Mouse (Mus musculus) ES-E14 (cell line): ENCODE data around the gene Stk24. TPM values are rescaled to one million over a fixed set of nuclear protein-coding genes. Genes with fewer than 3 reads are reported as not detected.

Source experiments
- DNase-seq: peaks from one replicate; pipeline ENCODE4 v3.0.0-alpha.2; 2013; ENCODE audit warnings: low read depth, low spot score
- H3K27ac ChIP-seq: 2 replicates; pipeline ENCODE4 v1.5.1; 2012; ENCODE audit warnings: low read depth, mild to moderate bottlenecking, low read length, moderate library complexity, mixed read lengths; ENCODE audit not compliant: poor library complexity, insufficient read depth, severe bottlenecking
- H3K36me3 ChIP-seq: 2 replicates; pipeline ENCODE4 v1.6.1; 2012; ENCODE audit warnings: mild to moderate bottlenecking, low read length, moderate library complexity, mixed read lengths; ENCODE audit not compliant: control insufficient read depth, poor library complexity, insufficient read depth, severe bottlenecking
- H3K4me1 ChIP-seq, 2 experiments: fragments of 150-350 bp in 1 of 2; sonication (generic) in 1 of 2; 2 replicates each; pipeline ENCODE4 v1.6.1; 2012; ENCODE audit warnings: low read length in 2 of 2, mild to moderate bottlenecking in 1 of 2, mixed read lengths in 1 of 2; ENCODE audit not compliant: control insufficient read depth in 2 of 2, insufficient read depth in 2 of 2, poor library complexity in 1 of 2
- H3K4me3 ChIP-seq, 2 experiments: fragments of 150-350 bp in 1 of 2; sonication (generic) in 1 of 2; 2 replicates each; pipeline ENCODE4 v1.5.1; 2012; ENCODE audit warnings: low read length in 2 of 2, low read depth in 1 of 2, mild to moderate bottlenecking in 1 of 2, mixed read lengths in 1 of 2; ENCODE audit not compliant: insufficient read depth in 1 of 2, poor library complexity in 1 of 2, severe bottlenecking in 1 of 2
- H3K9ac ChIP-seq: 2 replicates; pipeline ENCODE4 v1.6.1; 2012; ENCODE audit warnings: low read depth, mild to moderate bottlenecking, low read length, mixed read lengths; ENCODE audit not compliant: poor library complexity, insufficient read depth, severe bottlenecking
- H3K9me3 ChIP-seq: fragments of 150-350 bp; sonication (generic); 2 replicates; pipeline ENCODE4 v1.6.1; 2012; ENCODE audit warnings: low read depth, mild to moderate bottlenecking, low read length; ENCODE audit not compliant: control insufficient read depth, insufficient read depth
- CHD2 ChIP-seq: IDR thresholded peaks from 2 replicates; pipeline ENCODE4 v1.6.1; 2014; ENCODE audit warnings: mild to moderate bottlenecking, low read depth, low read length, inconsistent platforms
- HCFC1 ChIP-seq: IDR thresholded peaks from 2 replicates; pipeline ENCODE4 v1.6.1; 2012; ENCODE audit warnings: low read length, inconsistent platforms, borderline replicate concordance; ENCODE audit not compliant: insufficient read depth
- MAFK ChIP-seq: IDR thresholded peaks from 2 replicates; pipeline ENCODE4 v1.6.1; 2014; ENCODE audit warnings: mild to moderate bottlenecking, low read depth, low read length, inconsistent platforms; ENCODE audit not compliant: insufficient read depth
- ZC3H11A ChIP-seq: IDR thresholded peaks from 2 replicates; pipeline ENCODE4 v1.6.1; 2012; ENCODE audit warnings: low read depth, mild to moderate bottlenecking, inconsistent platforms, low read length, borderline replicate concordance
- ZNF384 ChIP-seq: IDR thresholded peaks from 2 replicates; pipeline ENCODE4 v1.6.1; 2012; ENCODE audit warnings: low read depth, low read length, inconsistent platforms
- in situ Hi-C, 2 experiments: fragments of 600-800 bp; cut with MboI; formaldehyde crosslinking; loops; one replicate each; pipeline ENCODE4 v1.15.1; 2025; ENCODE audit warnings: low sequenced_read_pairs in 2 of 2, inconsistent platforms in 1 of 2; ENCODE audit not compliant: unreplicated experiment in 2 of 2
- total RNA-seq: library from RNA; depleted of rRNA; stranded (reverse); fragments of 300-350 nt; gene quantifications from 2 replicates; pipeline ENCODE4 v1.2.3, GENCODE M21; 2012

Stk24 gene
- total RNA-seq, 1 experiment = 21.2 TPM

DNA sequence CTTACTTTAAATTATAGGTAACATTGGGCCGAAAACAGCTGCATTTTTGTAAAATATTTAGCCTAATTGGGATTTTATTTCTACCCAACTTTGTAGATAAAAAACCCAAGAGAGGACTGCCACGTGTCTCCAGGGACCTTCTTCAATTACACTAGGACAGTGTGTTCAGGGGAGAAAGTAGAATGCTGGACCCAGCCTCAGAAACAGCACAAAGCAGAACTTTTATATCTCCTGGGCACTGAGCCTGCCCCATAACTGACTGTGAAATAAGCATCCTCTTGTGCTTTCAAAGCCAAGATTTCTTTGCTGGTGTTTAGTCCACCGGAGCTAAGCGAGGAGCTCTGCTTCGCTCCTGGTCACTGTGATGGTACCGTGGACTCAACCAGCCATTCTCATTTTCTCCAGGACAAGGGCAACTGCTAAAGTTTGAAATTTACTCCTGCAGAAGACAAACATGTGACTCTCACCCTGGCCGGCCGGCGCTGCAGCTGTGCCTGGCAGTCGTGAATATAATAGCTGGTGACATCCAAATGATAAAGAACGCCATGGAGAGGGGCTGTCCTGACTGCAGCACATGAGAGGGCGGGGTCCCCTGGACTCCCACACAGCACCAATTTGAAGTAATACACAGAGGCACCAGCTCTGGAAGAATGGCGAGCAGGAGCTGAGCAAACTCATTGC, 63.0 kb downstream of the Stk24 start:
- no peaks in the 10 kb centered on the region for H3K9me3 ChIP-seq
- H3K4me3 ChIP-seq = no peak overlapping the region
- no peak overlapping the region for H3K9ac ChIP-seq
- no peak for DNase-seq
- in situ Hi-C loops = no loop called here
- H3K36me3 ChIP-seq = no peaks in the 10 kb centered on the region
- peak overlapping the region; percentile 8; the same call in 1 of the 2 replicates for H3K27ac ChIP-seq
- peaks cover 0 to 13% of the 10 kb centered on the region in 2 experiments; a peak in 2 of 4 replicates for H3K4me1 ChIP-seq
- TF ChIP-seq HCFC1 = no peak
- TF ChIP-seq ZC3H11A = no peak
- TF ChIP-seq MAFK = no peak
- TF ChIP-seq ZNF384 = no peak
- TF ChIP-seq CHD2 = no peak

DNA sequence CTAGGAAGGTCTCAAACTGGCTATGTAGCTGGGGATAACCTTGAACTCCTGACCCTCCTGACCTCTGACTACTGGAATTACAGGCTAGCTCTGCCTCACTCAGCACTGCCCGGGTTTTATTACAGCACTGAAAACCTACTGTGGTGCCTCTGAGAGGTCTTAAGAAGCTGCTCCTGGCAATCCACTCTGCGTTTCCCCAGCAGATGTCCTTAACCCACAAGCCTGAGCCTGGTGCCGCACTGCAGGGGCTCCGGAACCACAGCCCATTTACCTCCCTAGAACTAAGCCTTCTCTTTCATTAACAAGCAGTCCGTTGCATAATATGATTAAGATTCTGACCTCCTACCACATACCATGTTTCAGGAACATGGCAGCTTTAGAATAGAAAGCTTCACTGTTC, 63.7 kb downstream of the Stk24 start:
- TF ChIP-seq MAFK = no peak
- TF ChIP-seq CHD2 = no peak
- TF ChIP-seq ZC3H11A = no peak
- TF ChIP-seq HCFC1 = no peak
- no peak for TF ChIP-seq ZNF384
- peaks cover 0 to 13% of the 10 kb centered on the region in 2 experiments; a peak in 2 of 4 replicates for H3K4me1 ChIP-seq
- no peaks in the 10 kb centered on the region for H3K36me3 ChIP-seq
- DNase-seq = no peak
- no peaks in the 10 kb centered on the region for H3K9me3 ChIP-seq
- in situ Hi-C loops = no loop called here
- no peak overlapping the region for H3K27ac ChIP-seq
- no peak overlapping the region for H3K9ac ChIP-seq
- no peak overlapping the region for H3K4me3 ChIP-seq

DNA sequence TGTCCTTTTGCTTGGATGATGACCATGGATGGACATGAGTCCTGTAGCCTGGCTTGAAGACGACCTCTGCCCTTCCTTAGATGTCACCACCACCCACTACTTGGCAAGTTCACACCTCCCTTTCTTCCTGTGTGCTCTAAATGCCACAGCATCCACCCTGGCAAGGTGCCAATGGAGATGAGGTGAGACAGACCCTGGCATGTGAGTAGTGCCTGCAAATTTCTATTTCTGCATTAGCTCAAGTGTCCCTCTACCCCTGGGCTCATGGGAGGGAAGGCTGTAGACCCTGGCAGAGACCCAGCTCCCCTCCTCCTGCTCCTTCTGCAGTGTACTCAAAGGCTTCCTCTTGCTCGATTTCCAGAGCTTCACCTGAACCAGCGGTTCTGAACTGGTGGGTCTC, 64.9 kb downstream of the Stk24 start:
- DNase-seq = no peak
- H3K27ac ChIP-seq = no peak overlapping the region
- TF ChIP-seq CHD2 = no peak
- TF ChIP-seq ZNF384 = no peak
- TF ChIP-seq HCFC1 = no peak
- no peak for TF ChIP-seq ZC3H11A
- no peak for TF ChIP-seq MAFK
- H3K4me1 ChIP-seq = peaks cover 0 to 21% of the 10 kb centered on the region in 2 experiments; a peak in 2 of 4 replicates
- H3K4me3 ChIP-seq = no peak overlapping the region
- no peaks in the 10 kb centered on the region for H3K9me3 ChIP-seq
- H3K9ac ChIP-seq = no peak overlapping the region
- H3K36me3 ChIP-seq = no peaks in the 10 kb centered on the region
- in situ Hi-C loops = no loop called here

DNA sequence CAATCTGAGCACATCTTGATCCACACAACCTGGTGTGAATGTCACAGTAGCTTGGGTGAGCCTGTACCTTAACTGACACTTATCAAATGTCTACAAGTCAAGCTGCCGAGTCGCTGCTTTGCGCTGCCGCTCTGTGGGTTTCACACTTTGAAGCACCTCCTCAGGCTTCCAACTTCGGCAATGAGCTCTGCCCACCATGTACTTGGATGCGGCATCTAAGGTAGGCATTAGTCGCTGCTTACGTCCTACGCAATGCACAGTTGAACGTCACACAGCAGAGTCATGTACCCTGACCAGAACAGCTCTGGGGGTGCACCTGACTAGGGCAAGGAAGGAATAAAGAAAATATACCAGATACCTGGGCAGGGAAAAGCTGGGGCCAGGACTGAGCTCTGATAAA, 66.5 kb downstream of the Stk24 start:
- H3K27ac ChIP-seq = no peak overlapping the region
- no peak for DNase-seq
- peaks cover 6 to 27% of the 10 kb centered on the region in 2 experiments; a peak in 3 of 4 replicates for H3K4me1 ChIP-seq
- TF ChIP-seq ZC3H11A = no peak
- no peak for TF ChIP-seq MAFK
- TF ChIP-seq ZNF384 = no peak
- TF ChIP-seq HCFC1 = no peak
- TF ChIP-seq CHD2 = no peak
- H3K9me3 ChIP-seq = no peaks in the 10 kb centered on the region
- no peak overlapping the region for H3K9ac ChIP-seq
- H3K4me3 ChIP-seq = no peak overlapping the region
- H3K36me3 ChIP-seq = no peaks in the 10 kb centered on the region
- in situ Hi-C loops = no loop called here

DNA sequence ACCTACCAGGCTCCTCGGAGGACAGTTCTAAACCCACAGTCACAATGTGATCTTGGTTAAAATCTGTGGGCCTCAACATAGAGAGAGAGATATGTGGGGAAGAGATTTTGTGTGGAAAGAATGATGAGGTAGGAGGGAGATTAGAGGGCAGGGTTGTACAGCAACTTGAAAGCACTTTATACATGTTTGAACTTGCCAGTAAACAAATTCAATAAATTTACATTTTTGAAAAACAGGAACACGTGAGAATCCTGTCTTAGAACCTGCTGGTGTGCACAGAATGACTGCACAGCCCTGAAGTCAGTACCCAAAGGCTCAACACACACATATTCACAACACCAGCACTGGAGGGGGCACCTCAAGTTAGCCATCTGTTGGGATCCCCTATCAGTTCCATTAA, 68.7 kb downstream of the Stk24 start:
- in situ Hi-C loops = no loop called here
- Histone ChIP-seq H3K36me3 (no peaks in the 10 kb centered on the region; the same call in 1 of the 2 replicates), H3K9me3 (no peaks in the 10 kb centered on the region), H3K4me3 (no peak overlapping the region), H3K4me1 (peaks cover 6 to 24% of the 10 kb centered on the region in 2 experiments; a peak in 3 of 4 replicates), H3K9ac (no peak overlapping the region), H3K27ac (no peak overlapping the region)
- no peak for DNase-seq
- TF ChIP-seq ZC3H11A = no peak
